Mouse (Mus musculus) forebrain, embryonic 15.5 days (tissue): ENCODE results near the gene Cldn1. TPM values are rescaled to one million over a fixed set of nuclear protein-coding genes. Genes with fewer than 3 reads are reported as not detected.

ENCODE experiments used
- ATAC-seq: fragments of 200-750 bp; cut with Nextera tagmentation; replicated peaks from 2 replicates; pipeline ENCODE4 v1.8.0; 2017; ENCODE audit warnings: mild to moderate bottlenecking, moderate TSS enrichment, moderate library complexity
- H3K27ac ChIP-seq: fragments of 300-500 bp; sonication (generic); replicated peaks from 2 replicates; pipeline ENCODE4 v1.5.1; 2015; ENCODE audit warnings: mild to moderate bottlenecking, inconsistent platforms
- H3K27me3 ChIP-seq: fragments of 300-500 bp; sonication (generic); 2 replicates; pipeline ENCODE4 v1.6.1; 2015; ENCODE audit warnings: inconsistent platforms
- H3K36me3 ChIP-seq: fragments of 300-500 bp; sonication (generic); 2 replicates; pipeline ENCODE4 v1.6.1; 2015; ENCODE audit warnings: mild to moderate bottlenecking, inconsistent platforms
- H3K4me1 ChIP-seq: fragments of 300-500 bp; sonication (generic); 2 replicates; pipeline ENCODE4 v1.6.1; 2015; ENCODE audit warnings: inconsistent platforms
- H3K4me2 ChIP-seq: fragments of 300-500 bp; sonication (generic); replicated peaks from 2 replicates; pipeline ENCODE4 v1.6.1; 2015; ENCODE audit warnings: mild to moderate bottlenecking, inconsistent platforms
- H3K4me3 ChIP-seq: fragments of 300-500 bp; sonication (generic); 2 replicates; pipeline ENCODE4 v1.5.1; 2015; ENCODE audit warnings: mild to moderate bottlenecking, inconsistent platforms
- H3K9ac ChIP-seq: fragments of 300-500 bp; sonication (generic); replicated peaks from 2 replicates; pipeline ENCODE4 v1.6.1; 2015; ENCODE audit warnings: mild to moderate bottlenecking, inconsistent platforms
- H3K9me3 ChIP-seq: fragments of 300-500 bp; sonication (generic); 2 replicates; pipeline ENCODE4 v1.6.1; 2016; ENCODE audit warnings: inconsistent platforms
- WGBS: fragments of 180-500 bp; shearing (Covaris S2); methylation state at CpG from one replicate; pipeline ENCODE4 v1.1.7; 2015; ENCODE audit warnings: mixed read lengths; 5-methylcytosine and 5-hydroxymethylcytosine counted together
- polyA plus RNA-seq: library from polyadenylated mRNA; unstranded; fragments of >200 nt; fragmentation: Nextera tagmentation; extraction: Ambion mirVana; gene quantifications from 2 replicates; pipeline ENCODE4 v1.2.1, GENCODE M21; 2015

The Cldn1 gene
- 2.2 and 5.2 TPM in 2 replicates for polyA plus RNA-seq

DNA sequence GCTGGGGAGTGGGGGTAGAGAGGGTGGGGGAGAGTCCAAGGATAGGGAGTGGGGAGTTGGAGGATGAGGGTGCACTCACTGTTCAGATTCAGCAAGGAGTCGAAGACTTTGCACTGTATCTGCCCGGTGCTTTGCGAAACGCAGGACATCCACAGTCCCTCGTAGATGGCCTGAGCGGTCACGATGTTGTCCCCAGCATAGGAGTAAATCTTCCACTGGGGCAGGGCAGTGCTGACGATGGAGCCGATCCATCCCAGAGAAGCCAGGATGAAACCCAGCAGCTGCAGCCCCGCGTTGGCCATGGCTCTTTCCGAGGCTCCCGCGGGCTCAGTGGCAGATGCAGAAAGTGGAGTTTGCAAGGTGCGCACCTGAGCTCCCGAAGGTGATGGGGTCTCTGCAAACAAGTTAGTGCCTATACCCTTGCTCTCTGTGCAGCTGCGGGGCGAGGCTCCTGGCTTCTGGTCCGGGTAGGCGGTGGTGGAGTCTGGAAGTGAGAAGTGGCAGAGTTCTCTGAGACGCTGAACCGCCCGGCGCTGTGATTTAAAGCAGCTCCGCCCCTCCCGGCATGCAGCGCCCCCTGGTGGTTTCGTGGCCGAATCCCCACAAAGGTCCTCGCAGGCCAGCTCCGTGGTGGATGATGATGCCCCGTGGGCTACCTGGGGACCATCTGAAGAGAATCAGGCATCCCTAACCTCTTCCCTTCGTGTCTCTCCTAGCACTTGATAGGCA lies at the start of gene Cldn1:
Gene Cldn1, minus strand, starts transcription at position 517 of the 729 bp plus-strand sequence.
- Histone ChIP-seq H3K9me3 (no peaks in the 10 kb centered on the region), H3K9ac (peak within 1 kb of the TSS; percentile 28), H3K27ac (no peak within 1 kb of the TSS), H3K36me3 (no peaks in the 10 kb centered on the region), H3K27me3 (no peaks in the 10 kb centered on the region), H3K4me1 (peaks cover 9% of the 10 kb centered on the region; the same call in 1 of the 2 replicates), H3K4me2 (peak within 1 kb of the TSS; percentile 74), H3K4me3 (peak within 1 kb of the TSS; percentile 44)
- peak; percentile 90 for ATAC-seq
- 2% methylated on average over 33 of the region's 33 CpGs for WGBS

GRCm38 (mm10) chr16:26418616-26419015 lies 47.0 kb upstream of the Cldn1 start:
- Histone ChIP-seq H3K27ac (no peak overlapping the region), H3K9me3 (no peaks in the 10 kb centered on the region), H3K27me3 (no peaks in the 10 kb centered on the region), H3K4me3 (no peak overlapping the region), H3K36me3 (no peaks in the 10 kb centered on the region), H3K9ac (no peak overlapping the region), H3K4me1 (no peaks in the 10 kb centered on the region), H3K4me2 (no peak overlapping the region)
- whole genome bisulfite sequencing: 86% methylated on average over 3 of the region's 3 CpGs
- ATAC-seq: no peak

GRCm38 (mm10) chr16:26404070-26404469 lies 32.4 kb upstream of the Cldn1 start:
- Histone ChIP-seq H3K36me3 (no peaks in the 10 kb centered on the region), H3K27ac (no peak overlapping the region), H3K9ac (no peak overlapping the region), H3K4me3 (no peak overlapping the region), H3K9me3 (no peaks in the 10 kb centered on the region), H3K4me2 (no peak overlapping the region), H3K27me3 (no peaks in the 10 kb centered on the region), H3K4me1 (no peaks in the 10 kb centered on the region)
- ATAC-seq: no peak
- 87% methylated on average over 1 of the region's 1 CpGs for WGBS

- Histone ChIP-seq H3K36me3 (no peaks in the 10 kb centered on the region), H3K4me3 (no peak overlapping the region), H3K27ac (no peak overlapping the region), H3K4me1 (no peaks in the 10 kb centered on the region), H3K9ac (no peak overlapping the region), H3K27me3 (no peaks in the 10 kb centered on the region), H3K9me3 (no peaks in the 10 kb centered on the region), H3K4me2 (no peak overlapping the region)
- 53% methylated on average over 3 of the region's 3 CpGs for WGBS
- ATAC-seq: no peak
Measured at GRCm38 (mm10) chr16:26400971-26401370, 29.3 kb upstream of the Cldn1 start.

GRCm38 (mm10) chr16:26400549-26400948 lies 28.9 kb upstream of the Cldn1 start:
- no peak overlapping the region for H3K4me3 ChIP-seq
- H3K27ac ChIP-seq: no peak overlapping the region
- H3K4me2 ChIP-seq: no peak overlapping the region
- H3K36me3 ChIP-seq: no peaks in the 10 kb centered on the region
- no peak overlapping the region for H3K9ac ChIP-seq
- ATAC-seq: no peak
- no peaks in the 10 kb centered on the region for H3K9me3 ChIP-seq
- H3K4me1 ChIP-seq: no peaks in the 10 kb centered on the region
- no peaks in the 10 kb centered on the region for H3K27me3 ChIP-seq
- WGBS: 89% methylated on average over 4 of the region's 4 CpGs

GRCm38 (mm10) chr16:26390936-26391335 lies 19.3 kb upstream of the Cldn1 start:
- 86% methylated on average over 4 of the region's 4 CpGs for WGBS
- Histone ChIP-seq H3K4me2 (no peak overlapping the region), H3K9ac (no peak overlapping the region), H3K4me1 (no peaks in the 10 kb centered on the region), H3K36me3 (no peaks in the 10 kb centered on the region), H3K27ac (no peak overlapping the region), H3K9me3 (no peaks in the 10 kb centered on the region), H3K4me3 (no peak overlapping the region), H3K27me3 (no peaks in the 10 kb centered on the region)
- ATAC-seq: no peak

DNA sequence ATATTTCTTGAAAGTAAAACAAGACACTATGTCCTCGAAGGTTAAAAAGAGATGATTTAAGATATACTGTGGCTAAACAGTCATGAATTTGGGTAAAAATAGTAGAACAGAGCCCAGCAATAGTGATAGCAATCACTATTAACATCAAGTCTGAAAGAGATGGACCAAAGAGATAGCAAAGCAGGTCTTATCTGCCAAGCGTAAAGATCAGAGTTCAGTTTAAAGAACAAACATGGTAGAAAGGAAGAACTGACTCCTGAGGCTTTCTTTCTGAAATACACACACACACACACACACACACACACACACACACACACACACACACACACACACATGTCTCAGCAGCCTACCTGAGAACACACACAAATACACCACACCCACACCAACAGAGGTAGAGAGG lies 14.5 kb upstream of the Cldn1 start:
- Histone ChIP-seq H3K27me3 (no peaks in the 10 kb centered on the region), H3K9ac (no peak overlapping the region), H3K9me3 (no peaks in the 10 kb centered on the region), H3K4me1 (no peaks in the 10 kb centered on the region), H3K4me2 (no peak overlapping the region), H3K4me3 (no peak overlapping the region), H3K36me3 (no peaks in the 10 kb centered on the region), H3K27ac (no peak overlapping the region)
- ATAC-seq: no peak
- 93% methylated on average over 2 of the region's 2 CpGs for WGBS

GRCm38 (mm10) chr16:26384112-26384649 lies 12.5 kb upstream of the Cldn1 start:
- H3K4me3 ChIP-seq: no peak overlapping the region
- no peaks in the 10 kb centered on the region for H3K27me3 ChIP-seq
- H3K9ac ChIP-seq: no peak overlapping the region
- H3K27ac ChIP-seq: no peak overlapping the region
- ATAC-seq: no peak
- H3K4me1 ChIP-seq: no peaks in the 10 kb centered on the region
- H3K4me2 ChIP-seq: no peak overlapping the region
- H3K9me3 ChIP-seq: no peaks in the 10 kb centered on the region
- H3K36me3 ChIP-seq: no peaks in the 10 kb centered on the region
- WGBS: 89% methylated on average over 5 of the region's 5 CpGs

GRCm38 (mm10) chr16:26377170-26377569 lies 5.5 kb upstream of the Cldn1 start:
- no peaks in the 10 kb centered on the region for H3K27me3 ChIP-seq
- no peaks in the 10 kb centered on the region for H3K9me3 ChIP-seq
- 88% methylated on average over 5 of the region's 5 CpGs for WGBS
- no peaks in the 10 kb centered on the region for H3K4me1 ChIP-seq
- ATAC-seq: no peak
- H3K27ac ChIP-seq: no peak overlapping the region
- no peak overlapping the region for H3K4me2 ChIP-seq
- H3K36me3 ChIP-seq: no peaks in the 10 kb centered on the region
- H3K9ac ChIP-seq: no peak overlapping the region
- H3K4me3 ChIP-seq: no peak overlapping the region

DNA sequence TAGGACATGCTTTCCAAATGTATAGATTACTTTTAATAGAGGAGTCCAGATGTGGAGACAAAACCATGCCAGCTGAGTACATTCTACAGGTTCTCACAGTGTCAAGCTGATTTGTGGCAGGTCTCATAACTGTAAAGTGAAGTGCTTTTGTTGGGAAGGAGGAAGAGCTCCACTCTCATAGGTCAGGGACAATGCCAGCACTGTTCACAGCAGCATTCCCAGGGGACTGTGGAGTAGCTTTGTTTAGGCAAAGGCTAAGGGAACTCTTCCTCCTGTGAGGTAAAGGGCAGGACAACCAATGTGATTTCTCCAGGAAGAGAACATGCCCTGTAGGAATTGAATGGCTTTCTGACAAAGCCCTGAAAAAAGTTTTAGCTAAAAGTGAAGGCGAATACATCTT lies 1.5 kb downstream of the Cldn1 start:
- WGBS: 100% methylated on average over 1 of the region's 1 CpGs
- H3K4me2 ChIP-seq: no peak overlapping the region
- no peaks in the 10 kb centered on the region for H3K36me3 ChIP-seq
- H3K27me3 ChIP-seq: no peaks in the 10 kb centered on the region
- no peak overlapping the region for H3K4me3 ChIP-seq
- no peaks in the 10 kb centered on the region for H3K9me3 ChIP-seq
- H3K9ac ChIP-seq: no peak overlapping the region
- no peak overlapping the region for H3K27ac ChIP-seq
- H3K4me1 ChIP-seq: peaks cover 9% of the 10 kb centered on the region; the same call in 1 of the 2 replicates
- ATAC-seq: no peak

DNA sequence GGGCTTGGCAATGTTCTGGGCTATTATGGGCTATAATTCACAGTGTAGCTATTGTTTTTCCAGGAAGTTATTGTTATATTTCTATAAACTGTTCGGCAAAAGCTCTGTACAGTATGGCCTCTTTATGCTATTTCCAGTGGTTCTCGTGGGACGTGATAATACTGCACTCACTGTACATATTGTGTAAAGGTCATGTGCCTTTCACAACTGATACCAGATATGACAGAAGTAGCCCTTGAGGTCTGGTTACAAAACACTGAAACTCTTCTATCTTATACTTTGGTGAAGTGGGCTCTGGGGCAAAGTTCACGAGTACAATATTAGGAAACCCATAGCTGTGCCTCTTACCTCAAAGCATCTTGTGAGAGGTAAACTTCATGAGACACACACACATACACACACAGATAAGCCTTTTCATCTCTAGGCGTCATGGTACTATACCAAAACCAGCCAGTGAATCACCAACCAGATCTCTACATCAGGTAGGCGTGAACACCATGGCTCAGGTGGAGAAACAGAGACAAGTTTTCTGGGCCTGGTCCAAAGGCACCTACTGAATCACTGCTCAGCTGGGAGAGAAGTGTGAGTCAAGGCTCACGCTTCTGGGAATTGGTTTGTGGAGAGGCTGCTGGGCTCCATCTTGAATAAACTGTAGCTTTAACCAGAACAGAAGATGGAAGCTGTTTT lies 2.5 kb downstream of the Cldn1 start:
- Histone ChIP-seq H3K4me2 (no peak overlapping the region), H3K4me3 (no peak overlapping the region), H3K9ac (no peak overlapping the region), H3K27me3 (no peaks in the 10 kb centered on the region), H3K36me3 (no peaks in the 10 kb centered on the region), H3K4me1 (peaks cover 9% of the 10 kb centered on the region; the same call in 1 of the 2 replicates), H3K27ac (no peak overlapping the region), H3K9me3 (no peaks in the 10 kb centered on the region)
- no peak for ATAC-seq
- 92% methylated on average over 7 of the region's 7 CpGs for WGBS

- Histone ChIP-seq H3K9ac (no peak overlapping the region), H3K27me3 (no peaks in the 10 kb centered on the region), H3K4me1 (peaks cover 9% of the 10 kb centered on the region; the same call in 1 of the 2 replicates), H3K36me3 (no peaks in the 10 kb centered on the region), H3K9me3 (no peaks in the 10 kb centered on the region), H3K27ac (no peak overlapping the region), H3K4me2 (no peak overlapping the region), H3K4me3 (no peak overlapping the region)
- ATAC-seq: no peak
- WGBS: 70% methylated on average over 5 of the region's 5 CpGs
Measured at GRCm38 (mm10) chr16:26368121-26368520, 3.5 kb downstream of the Cldn1 start.
